Mouse (Mus musculus) kidney, adult 2 months (tissue): ENCODE measurements around the gene Tuba1b.

Source experiments
- CTCF ChIP-seq: fragments of 200-500 bp; conservative IDR thresholded peaks from 2 replicates; pipeline ENCODE4 v1.5.1; 2011; ENCODE audit warnings: low read depth, mild to moderate bottlenecking, control low read depth, low read length, moderate library complexity, mixed read lengths; ENCODE audit not compliant: insufficient read depth, insufficient read length
- POLR2A ChIP-seq: fragments of 200-500 bp; IDR thresholded peaks from one replicate; pipeline ENCODE4 v1.6.1; 2011; ENCODE audit warnings: low read depth, low read length, control low read depth

DNA sequence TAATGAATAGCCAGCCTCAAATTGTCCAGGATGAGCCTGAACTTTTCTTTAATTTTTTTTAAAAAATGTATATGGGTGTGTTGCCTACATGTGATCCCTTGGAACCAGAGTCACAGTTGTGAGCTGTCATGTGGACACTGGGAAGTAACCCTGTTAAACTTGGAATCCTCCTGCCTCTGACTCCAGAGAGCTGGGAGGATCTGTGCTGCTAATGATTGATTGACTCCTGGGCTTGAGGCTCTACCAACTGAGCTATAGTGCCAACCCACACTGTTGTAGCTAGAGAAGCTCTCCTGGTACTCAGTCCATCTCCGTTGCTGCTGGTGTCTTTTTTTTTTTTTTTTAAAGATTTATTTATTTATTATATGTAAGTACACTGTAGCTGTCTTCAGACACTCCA, 50.3 kb downstream of the Tuba1b start:
- TF ChIP-seq POLR2A, result no peak
- no peak for TF ChIP-seq CTCF
